Mouse (Mus musculus) gastrocnemius, postnatal 25 days (tissue): ENCODE measurements around the gene Zfp821. TPM values are rescaled to one million over a fixed set of nuclear protein-coding genes. Genes with fewer than 3 reads are reported as not detected.

Experiments used
- total RNA-seq, 2 experiments: library from RNA; stranded (reverse); gene quantifications; 1 replicate in 1 of 2; 2 replicates in 1 of 2; pipeline ENCODE4 v1.2.3; 2021

Zfp821 gene
- total RNA-seq, 2 experiments from 2014 or later = 4.6 to 5.2 TPM

Other genes with a start within 250 kb of the Zfp821 start
- gene Pmfbp1, start 211.5 kb upstream of the Zfp821 start, total RNA-seq = not detected
- gene Dhx38, start 139.7 kb upstream of the Zfp821 start, total RNA-seq = 10 to 100 TPM in 1 of 2 experiments, 1 to 10 TPM in 1; 9.2 to 10.6 TPM
- gene Txnl4b, start 139.7 kb upstream of the Zfp821 start, total RNA-seq = 1 to 10 TPM; 5.8 to 8.3 TPM
- gene Hp, start 126.4 kb upstream of the Zfp821 start, total RNA-seq = 100 to 1,000 TPM in 1 of 2 experiments, 1 to 10 TPM in 1; 1.9 to 114 TPM
- gene Dhodh, start 96.9 kb upstream of the Zfp821 start, total RNA-seq = 10 to 100 TPM; 11.0 to 12.9 TPM
- gene Pkd1l3, start 91.0 kb upstream of the Zfp821 start, total RNA-seq = not detected
- gene Ist1, start 12.3 kb upstream of the Zfp821 start, total RNA-seq = 10 to 100 TPM; 26.5 to 26.7 TPM
- 10 to 100 TPM; 15.7 to 16.9 TPM for gene Atxn1l, start 32.2 kb downstream of the Zfp821 start, total RNA-seq
- 10 to 100 TPM; 30.5 to 31.9 TPM for gene Ap1g1, start 73.0 kb downstream of the Zfp821 start, total RNA-seq
- gene Phlpp2, start 163.0 kb downstream of the Zfp821 start, total RNA-seq = 1 to 10 TPM; 2.2 to 2.8 TPM